Mouse (Mus musculus) ES-E14 (cell line): ENCODE measurements around the gene Dnajc7. TPM values are rescaled to one million over a fixed set of nuclear protein-coding genes. Genes with fewer than 3 reads are reported as not detected.

Experiments
- DNase-seq: peaks from one replicate; pipeline ENCODE4 v3.0.0-alpha.2; 2013; ENCODE audit warnings: low read depth, low spot score
- H3K27ac ChIP-seq: 2 replicates; pipeline ENCODE4 v1.5.1; 2012; ENCODE audit warnings: low read depth, mild to moderate bottlenecking, low read length, moderate library complexity, mixed read lengths; ENCODE audit not compliant: poor library complexity, insufficient read depth, severe bottlenecking
- H3K36me3 ChIP-seq: 2 replicates; pipeline ENCODE4 v1.6.1; 2012; ENCODE audit warnings: mild to moderate bottlenecking, low read length, moderate library complexity, mixed read lengths; ENCODE audit not compliant: control insufficient read depth, poor library complexity, insufficient read depth, severe bottlenecking
- H3K4me1 ChIP-seq, 2 experiments: fragments of 150-350 bp in 1 of 2; sonication (generic) in 1 of 2; 2 replicates each; pipeline ENCODE4 v1.6.1; 2012; ENCODE audit warnings: low read length in 2 of 2, mild to moderate bottlenecking in 1 of 2, mixed read lengths in 1 of 2; ENCODE audit not compliant: control insufficient read depth in 2 of 2, insufficient read depth in 2 of 2, poor library complexity in 1 of 2
- H3K4me3 ChIP-seq, 2 experiments: fragments of 150-350 bp in 1 of 2; sonication (generic) in 1 of 2; 2 replicates each; pipeline ENCODE4 v1.5.1; 2012; ENCODE audit warnings: low read length in 2 of 2, low read depth in 1 of 2, mild to moderate bottlenecking in 1 of 2, mixed read lengths in 1 of 2; ENCODE audit not compliant: insufficient read depth in 1 of 2, poor library complexity in 1 of 2, severe bottlenecking in 1 of 2
- H3K9ac ChIP-seq: 2 replicates; pipeline ENCODE4 v1.6.1; 2012; ENCODE audit warnings: low read depth, mild to moderate bottlenecking, low read length, mixed read lengths; ENCODE audit not compliant: poor library complexity, insufficient read depth, severe bottlenecking
- H3K9me3 ChIP-seq: fragments of 150-350 bp; sonication (generic); 2 replicates; pipeline ENCODE4 v1.6.1; 2012; ENCODE audit warnings: low read depth, mild to moderate bottlenecking, low read length; ENCODE audit not compliant: control insufficient read depth, insufficient read depth
- CHD2 ChIP-seq: IDR thresholded peaks from 2 replicates; pipeline ENCODE4 v1.6.1; 2014; ENCODE audit warnings: mild to moderate bottlenecking, low read depth, low read length, inconsistent platforms
- HCFC1 ChIP-seq: IDR thresholded peaks from 2 replicates; pipeline ENCODE4 v1.6.1; 2012; ENCODE audit warnings: low read length, inconsistent platforms, borderline replicate concordance; ENCODE audit not compliant: insufficient read depth
- MAFK ChIP-seq: IDR thresholded peaks from 2 replicates; pipeline ENCODE4 v1.6.1; 2014; ENCODE audit warnings: mild to moderate bottlenecking, low read depth, low read length, inconsistent platforms; ENCODE audit not compliant: insufficient read depth
- ZC3H11A ChIP-seq: IDR thresholded peaks from 2 replicates; pipeline ENCODE4 v1.6.1; 2012; ENCODE audit warnings: low read depth, mild to moderate bottlenecking, inconsistent platforms, low read length, borderline replicate concordance
- ZNF384 ChIP-seq: IDR thresholded peaks from 2 replicates; pipeline ENCODE4 v1.6.1; 2012; ENCODE audit warnings: low read depth, low read length, inconsistent platforms
- in situ Hi-C, 2 experiments: fragments of 600-800 bp; cut with MboI; formaldehyde crosslinking; loops; one replicate each; pipeline ENCODE4 v1.15.1; 2025; ENCODE audit warnings: low sequenced_read_pairs in 2 of 2, inconsistent platforms in 1 of 2; ENCODE audit not compliant: unreplicated experiment in 2 of 2
- total RNA-seq: library from RNA; depleted of rRNA; stranded (reverse); fragments of 300-350 nt; gene quantifications from 2 replicates; pipeline ENCODE4 v1.2.3, GENCODE M21; 2012

The Dnajc7 gene
- total RNA-seq, 1 experiment, result 208 TPM

GRCm38 (mm10) chr11:100640159-100640906 lies 20.4 kb upstream of the Dnajc7 start:
- H3K9ac ChIP-seq, result peak overlapping the region; percentile 71
- peak; percentile 62 for DNase-seq

DNA sequence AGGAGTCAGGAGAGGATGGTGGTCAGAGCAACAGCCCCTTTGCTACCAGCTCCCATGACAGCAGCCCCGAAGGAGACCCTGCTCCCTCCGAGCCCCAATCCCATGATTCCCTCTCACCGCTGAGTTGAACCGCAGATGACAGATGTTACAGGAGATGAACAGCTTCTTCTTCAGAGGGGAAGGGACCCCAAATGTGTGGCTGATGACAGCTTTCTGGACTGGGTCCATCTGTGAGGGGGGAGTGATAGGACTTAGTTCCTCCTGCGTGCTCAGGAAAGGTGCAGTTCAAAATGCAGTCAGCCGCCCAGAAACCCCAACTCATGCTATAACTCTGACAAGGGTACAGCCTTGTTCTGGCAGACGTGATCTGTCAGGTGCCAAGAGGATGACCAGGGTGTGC lies 14.6 kb upstream of the Dnajc7 start:
- Histone ChIP-seq H3K9me3 (no peaks in the 10 kb centered on the region), H3K36me3 (no peaks in the 10 kb centered on the region), H3K27ac (no peak overlapping the region), H3K4me3 (no peak overlapping the region), H3K4me1 (0 out of 4 replicates have a peak, but pooled peaks cover 0 to under 1% of the 10 kb centered on the region in 2 experiments), H3K9ac (no peak overlapping the region)
- TF ChIP-seq ZNF384 (no peak), HCFC1 (no peak), ZC3H11A (no peak), MAFK (no peak), CHD2 (no peak)
- in situ Hi-C loops, result no loop called here
- DNase-seq, result no peak

More at GRCm38 (mm10) chr11:100640159-100640906, 20.4 kb upstream of the Dnajc7 start:
- Histone ChIP-seq H3K4me1 (peaks cover 0 to 6% of the 10 kb centered on the region in 2 experiments; a peak in 1 of 4 replicates), H3K9me3 (no peaks in the 10 kb centered on the region), H3K36me3 (no peaks in the 10 kb centered on the region), H3K27ac (no peak overlapping the region), H3K4me3 (peak overlapping the region; percentile 62 to 81)
- TF ChIP-seq CHD2 (no peak), ZC3H11A (no peak), ZNF384 (no peak), MAFK (no peak), HCFC1 (no peak)
- in situ Hi-C loops, result loop anchor here (5.0 kb wide), 1 partner anchor 57 kb away; no protein-coding TSS in a partner anchor

DNA sequence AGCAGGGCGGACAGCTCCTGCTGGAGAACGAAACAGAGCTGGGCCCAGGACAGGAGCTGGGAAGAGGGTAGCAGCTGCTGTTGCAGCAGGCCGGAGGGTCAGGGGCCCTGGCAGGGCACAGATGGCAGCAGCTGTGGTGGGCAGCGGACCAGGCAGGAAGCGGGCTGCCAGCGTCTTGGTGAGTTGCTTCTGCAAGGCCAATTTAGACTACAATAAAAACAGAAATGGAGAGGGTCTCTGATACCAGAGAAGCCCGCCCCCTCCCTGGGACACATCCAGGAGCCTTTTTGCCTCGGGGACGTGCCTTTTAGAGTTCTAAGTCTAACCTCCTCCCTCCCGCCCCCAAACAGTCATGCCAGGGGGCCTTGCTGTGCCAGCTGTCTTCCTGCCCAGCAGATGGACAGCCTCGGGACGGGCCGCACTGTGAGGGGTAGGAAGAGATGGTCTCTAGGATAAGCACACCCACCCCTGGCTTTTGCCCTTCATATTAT lies 8.9 kb upstream of the Dnajc7 start:
- Histone ChIP-seq H3K36me3 (peaks cover 19% of the 10 kb centered on the region), H3K27ac (no peak overlapping the region), H3K4me3 (no peak overlapping the region), H3K9ac (no peak overlapping the region), H3K4me1 (peaks cover 0 to 7% of the 10 kb centered on the region in 2 experiments; a peak in 2 of 4 replicates), H3K9me3 (no peaks in the 10 kb centered on the region)
- TF ChIP-seq ZC3H11A, result no peak
- no peak for TF ChIP-seq MAFK
- TF ChIP-seq ZNF384, result no peak
- no peak for TF ChIP-seq HCFC1
- TF ChIP-seq CHD2, result no peak
- DNase-seq, result no peak
- in situ Hi-C loops, result no loop called here

DNA sequence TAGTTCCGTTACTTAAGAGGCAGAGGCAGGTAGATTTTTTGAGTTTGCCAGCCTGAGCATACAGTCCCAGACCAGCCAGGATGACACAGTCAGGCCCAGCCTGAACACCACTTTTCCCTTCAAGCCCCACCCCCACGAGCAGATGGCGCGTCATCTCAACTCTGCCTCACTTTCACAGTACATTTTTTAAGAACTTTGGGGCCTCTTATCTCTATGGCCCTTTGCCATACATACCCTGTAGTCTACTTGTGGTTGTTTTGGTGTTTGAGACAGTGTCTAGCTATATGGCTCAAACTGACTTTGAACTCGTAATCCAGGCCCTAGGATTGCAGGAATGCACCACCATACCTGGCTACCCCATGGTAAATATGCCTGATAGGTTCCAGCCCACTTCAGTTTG lies 8.1 kb upstream of the Dnajc7 start:
- peaks cover 19% of the 10 kb centered on the region for H3K36me3 ChIP-seq
- no peak overlapping the region for H3K9ac ChIP-seq
- no peak overlapping the region for H3K4me3 ChIP-seq
- no peak overlapping the region for H3K27ac ChIP-seq
- H3K4me1 ChIP-seq, result peaks cover 0 to 8% of the 10 kb centered on the region in 2 experiments; a peak in 2 of 4 replicates
- no peak for DNase-seq
- no peaks in the 10 kb centered on the region for H3K9me3 ChIP-seq
- TF ChIP-seq CHD2, result no peak
- no peak for TF ChIP-seq ZNF384
- no peak for TF ChIP-seq HCFC1
- TF ChIP-seq MAFK, result no peak
- in situ Hi-C loops, result no loop called here
